Mouse (Mus musculus) MEL (cell line): ENCODE data around the gene Rpl13a.

ENCODE experiments used
- ELF1 ChIP-seq: IDR thresholded peaks from 2 replicates; pipeline ENCODE4 v1.6.1; 2014; ENCODE audit warnings: low read depth, mild to moderate bottlenecking, inconsistent platforms, low read length, improper control_type of control experiment, moderate library complexity
- ETS1 ChIP-seq: IDR thresholded peaks from 2 replicates; pipeline ENCODE4 v1.6.1; 2012; ENCODE audit warnings: low read depth, mild to moderate bottlenecking, inconsistent platforms, low read length, improper control_type of control experiment, moderate library complexity
- MAFK ChIP-seq: IDR thresholded peaks from 2 replicates; pipeline ENCODE4 v1.6.1; 2011; ENCODE audit warnings: low read depth, mild to moderate bottlenecking, low read length, improper control_type of control experiment, borderline replicate concordance
- RAD21 ChIP-seq: IDR thresholded peaks from 2 replicates; pipeline ENCODE4 v1.6.1; 2011; ENCODE audit warnings: mild to moderate bottlenecking, low read depth, low read length, improper control_type of control experiment
- SIN3A ChIP-seq: IDR thresholded peaks from 2 replicates; pipeline ENCODE4 v1.6.1; 2012; ENCODE audit warnings: low read length, improper control_type of control experiment, inconsistent platforms
- TCF12 ChIP-seq: IDR thresholded peaks from 2 replicates; pipeline ENCODE4 v1.6.1; 2014; ENCODE audit warnings: low read depth, mild to moderate bottlenecking, inconsistent platforms, low read length, improper control_type of control experiment, moderate library complexity
- UBTF ChIP-seq: IDR thresholded peaks from 2 replicates; pipeline ENCODE4 v1.6.1; 2012; ENCODE audit warnings: low read depth, mild to moderate bottlenecking, inconsistent platforms, low read length, improper control_type of control experiment, moderate library complexity, borderline replicate concordance; ENCODE audit not compliant: insufficient read depth
- USF1 ChIP-seq: IDR thresholded peaks from 2 replicates; pipeline ENCODE4 v1.6.1; 2014; ENCODE audit warnings: low read depth, mild to moderate bottlenecking, inconsistent platforms, low read length, improper control_type of control experiment, moderate library complexity
- USF2 ChIP-seq, 2 experiments: IDR thresholded peaks; 2 replicates each; pipeline ENCODE4 v1.6.1; 2011 to 2012; ENCODE audit warnings: improper control_type of control experiment in 2 of 2, low read length in 2 of 2, borderline replicate concordance in 1 of 2, inconsistent platforms in 1 of 2, low read depth in 1 of 2, mild to moderate bottlenecking in 1 of 2; ENCODE audit not compliant: insufficient read depth in 1 of 2

DNA sequence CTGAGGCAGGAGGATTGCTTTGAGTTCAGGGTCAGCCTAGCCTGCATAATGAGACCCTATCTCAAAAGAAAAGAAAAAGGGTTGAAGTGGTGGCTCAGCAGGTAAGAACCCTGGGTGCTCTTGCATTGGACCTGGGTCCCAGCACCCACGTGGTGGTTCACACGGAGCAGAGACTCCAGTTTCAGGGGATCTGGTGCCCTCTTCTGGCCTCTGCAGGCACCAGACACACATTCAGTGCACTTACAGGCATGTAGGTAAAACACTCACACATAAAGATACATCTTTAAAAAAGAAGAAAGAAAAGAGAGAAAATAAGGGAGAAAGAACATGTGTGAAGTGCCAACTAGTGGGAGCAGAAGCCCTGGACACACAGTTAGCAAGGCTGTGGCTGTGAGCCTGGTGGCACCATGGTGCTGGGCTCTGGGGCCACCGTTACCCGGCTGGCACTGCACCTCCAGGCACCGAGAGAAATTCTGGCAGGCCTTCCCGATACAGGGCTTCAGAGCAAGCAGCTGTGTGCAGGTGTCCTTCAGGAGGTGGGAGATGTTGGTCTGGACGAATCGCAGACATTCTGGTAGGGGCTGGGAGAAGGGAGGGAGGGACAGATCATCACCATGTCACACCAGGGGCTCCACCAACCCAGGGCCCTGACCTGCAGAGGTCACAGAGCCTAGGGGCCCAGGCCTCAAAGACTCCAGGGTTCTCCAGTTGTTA lies 5.0 kb upstream of the Rpl13a start:
- TF ChIP-seq RAD21 (no peak), UBTF (no peak), TCF12 (no peak), USF1 (no peak), SIN3A (no peak), USF2 (IDR thresholded peaks at IDR 0.05; ENCODE audit: borderline replicate concordance in 1 of 2, insufficient read depth in 1 of 2, low read depth in 1 of 2, low read length in 2 of 2) (no peak), MAFK (no peak), ELF1 (no peak), ETS1 (no peak)
